Mouse (Mus musculus) right cerebral cortex, adult 2 months (tissue): Measurements from ENCODE around the gene Lclat1.

Source experiments
- DNase-seq, 2 experiments: peaks; one replicate each; pipeline ENCODE4 v3.0.0; 2021 to 2022; ENCODE audit warnings: low spot score in 2 of 2

Lclat1 gene

GRCm38 (mm10) chr17:73200380-73200779 lies 92.6 kb downstream of the Lclat1 start:
- DNase-seq, result no peak

- DNase-seq, result no peak
These were observed 96.0 kb downstream of the Lclat1 start for GRCm38 (mm10) chr17:73203642-73204332.

DNA sequence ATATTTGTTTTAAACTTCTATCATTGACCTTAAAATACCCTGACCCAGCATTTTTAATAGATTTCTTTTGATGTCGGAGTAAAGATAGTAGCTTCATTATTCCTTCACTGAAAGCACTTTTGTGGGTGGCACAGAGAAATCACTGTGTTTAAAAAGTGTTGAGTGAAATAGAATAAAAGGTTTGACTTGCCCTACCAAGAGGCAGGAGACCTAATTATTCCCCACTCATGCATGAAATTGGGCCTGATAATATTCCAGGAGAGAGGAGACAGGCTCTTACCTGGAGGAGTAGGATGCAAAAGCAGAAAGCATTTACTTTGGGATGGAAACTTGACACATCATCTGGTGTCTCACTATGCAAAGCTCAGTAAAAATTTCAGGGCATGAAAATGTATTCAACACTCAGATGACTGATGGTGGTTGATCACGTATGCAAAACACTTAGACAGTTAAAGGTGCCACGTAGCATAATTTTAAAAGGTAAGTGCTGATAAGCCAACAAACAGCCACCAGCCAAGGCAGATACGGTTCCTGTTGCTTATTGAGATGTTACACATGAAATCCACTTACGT lies 103.3 kb downstream of the Lclat1 start:
- DNase-seq, result no peak

- DNase-seq, result no peak
These were observed 105.0 kb downstream of the Lclat1 start for GRCm38 (mm10) chr17:73212754-73213153.

- DNase-seq, result no peak
These were observed 105.4 kb downstream of the Lclat1 start for GRCm38 (mm10) chr17:73213187-73213586.

GRCm38 (mm10) chr17:73213677-73214076 lies 105.9 kb downstream of the Lclat1 start:
- no peak for DNase-seq

- no peak for DNase-seq
These were observed 109.5 kb downstream of the Lclat1 start for GRCm38 (mm10) chr17:73217274-73217673.

DNA sequence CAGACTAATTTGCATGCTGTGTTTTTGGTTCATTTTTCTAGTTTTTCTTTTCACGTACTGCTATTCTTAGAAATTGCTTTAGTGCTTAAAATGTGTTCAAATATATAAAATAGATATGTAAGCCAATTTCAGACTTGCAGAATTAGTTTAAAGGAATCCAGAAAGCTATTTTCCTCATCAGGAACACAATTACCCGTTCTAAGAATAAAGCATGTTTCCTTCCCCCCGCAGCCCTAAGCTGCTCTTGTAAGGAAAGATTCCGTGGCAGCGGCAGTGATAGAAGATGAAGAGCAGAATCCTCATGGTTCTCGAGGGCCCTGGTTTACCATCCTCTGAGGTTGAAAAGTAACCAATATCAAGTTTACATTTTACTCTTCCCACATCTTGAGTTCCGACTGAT lies 113.0 kb downstream of the Lclat1 start:
- peak in 1 of 2 experiments; percentile 26 for DNase-seq

DNA sequence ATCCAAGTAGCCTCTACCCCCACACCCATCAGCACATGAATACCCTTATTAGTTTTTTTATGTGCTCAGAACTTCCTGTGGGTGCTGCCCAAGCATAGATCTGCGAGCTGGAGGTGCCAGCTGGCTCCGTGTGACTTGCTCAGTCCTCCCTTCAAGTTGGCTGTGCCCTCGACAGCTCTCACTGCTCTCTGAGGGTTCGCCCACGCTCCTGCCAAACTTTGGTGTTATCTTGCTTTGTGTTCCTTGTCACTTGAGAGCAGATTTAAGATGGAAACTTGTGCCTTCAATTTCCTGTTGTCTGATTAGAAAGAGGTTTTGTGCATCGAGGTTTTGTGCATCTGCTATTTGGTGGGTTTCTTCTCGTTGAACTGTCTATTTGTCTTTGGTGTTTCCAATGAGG lies 114.3 kb downstream of the Lclat1 start:
- DNase-seq, result no peak

- no peak for DNase-seq
These were observed 117.7 kb downstream of the Lclat1 start for GRCm38 (mm10) chr17:73225442-73225841.

GRCm38 (mm10) chr17:73225996-73226395 lies 118.2 kb downstream of the Lclat1 start:
- DNase-seq, result no peak

DNA sequence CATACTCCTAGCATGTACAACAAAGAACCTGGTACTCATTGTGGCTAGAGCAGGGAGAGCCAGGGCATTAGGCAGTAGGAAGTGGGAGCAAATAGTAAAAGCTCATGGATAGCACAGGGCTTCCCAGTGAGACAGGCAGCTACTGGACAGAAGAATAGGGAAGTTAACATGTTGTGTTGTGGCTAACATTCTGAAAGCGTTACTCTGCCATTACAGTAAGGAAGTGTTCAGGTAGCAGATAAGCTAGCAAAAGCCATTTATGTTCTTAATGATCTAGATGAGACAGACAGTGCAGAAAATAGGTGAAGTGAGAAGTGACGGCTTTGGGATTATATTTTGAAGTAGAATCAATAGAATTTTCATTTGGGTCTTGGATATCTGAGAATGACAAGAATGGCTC lies 118.8 kb downstream of the Lclat1 start:
- DNase-seq, result no peak

- no peak for DNase-seq
These were observed 119.6 kb downstream of the Lclat1 start for GRCm38 (mm10) chr17:73227361-73227760.

DNA sequence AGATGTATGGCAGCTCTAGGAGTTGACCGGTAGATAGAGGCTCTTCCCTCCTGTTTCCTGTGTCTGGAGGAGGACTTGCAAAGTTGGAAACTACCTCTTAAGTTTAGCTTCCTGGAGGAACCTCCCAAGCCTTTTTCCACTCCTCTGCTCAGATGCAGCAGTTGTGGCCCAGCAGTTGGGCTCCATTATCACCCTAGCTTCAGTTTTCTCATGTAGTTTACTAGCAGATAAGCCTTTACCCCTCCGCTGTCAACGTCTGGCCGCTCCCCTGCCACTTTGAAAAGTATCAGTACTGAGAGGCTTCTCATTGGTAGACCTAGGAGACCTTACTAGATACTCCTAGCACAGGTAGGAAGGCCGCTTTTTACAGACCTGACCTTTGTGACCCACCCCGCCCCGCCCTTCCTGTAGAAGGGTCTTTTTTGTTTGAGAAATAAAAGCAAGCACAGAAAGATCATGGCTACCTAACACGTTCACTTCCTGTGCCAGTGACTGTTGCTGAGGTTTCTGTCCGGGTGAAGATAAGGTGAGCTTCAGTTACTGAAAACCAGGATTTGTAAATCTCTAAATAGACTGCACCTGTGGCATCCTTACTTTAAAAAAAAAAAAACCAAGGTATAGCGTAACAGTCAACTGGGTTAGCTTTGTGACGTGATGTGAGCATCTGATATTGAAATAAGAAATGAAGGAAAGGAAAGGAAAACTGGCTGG lies 121.8 kb downstream of the Lclat1 start:
- no peak for DNase-seq

DNA sequence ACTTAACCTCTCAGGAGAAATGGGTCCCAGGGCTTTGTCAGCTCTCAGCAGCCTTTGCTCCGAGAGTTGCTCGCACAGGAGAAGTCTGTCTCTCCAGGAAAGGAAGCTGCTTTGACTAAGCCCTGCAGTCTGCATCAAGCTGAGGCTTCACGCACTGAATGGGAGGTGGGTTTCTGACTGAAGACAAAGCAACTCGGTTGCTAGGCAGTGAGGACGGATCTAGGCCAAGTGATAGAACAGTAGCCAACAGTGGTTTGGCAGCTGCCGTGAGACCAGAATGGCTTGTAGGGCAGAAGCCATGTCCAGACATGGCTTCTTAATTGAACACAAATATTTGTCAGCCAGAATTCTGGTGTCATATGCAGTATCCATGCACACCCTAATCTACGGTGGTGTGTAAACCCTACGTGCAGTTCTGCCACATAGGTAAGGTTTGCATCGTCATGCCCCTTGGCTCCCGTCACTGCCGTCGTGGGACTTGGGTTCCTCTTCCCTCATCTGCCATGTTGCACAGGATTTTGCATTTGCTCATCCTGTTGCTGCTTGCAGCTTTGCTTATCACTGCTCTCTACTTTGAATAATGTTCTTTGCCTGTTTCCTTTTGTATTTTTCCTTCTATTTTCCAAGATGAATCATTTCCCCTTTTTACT lies 122.7 kb downstream of the Lclat1 start:
- no peak for DNase-seq

GRCm38 (mm10) chr17:73231337-73231736 lies 123.6 kb downstream of the Lclat1 start:
- no peak for DNase-seq

GRCm38 (mm10) chr17:73232593-73232992 lies 124.8 kb downstream of the Lclat1 start:
- DNase-seq, result no peak

DNA sequence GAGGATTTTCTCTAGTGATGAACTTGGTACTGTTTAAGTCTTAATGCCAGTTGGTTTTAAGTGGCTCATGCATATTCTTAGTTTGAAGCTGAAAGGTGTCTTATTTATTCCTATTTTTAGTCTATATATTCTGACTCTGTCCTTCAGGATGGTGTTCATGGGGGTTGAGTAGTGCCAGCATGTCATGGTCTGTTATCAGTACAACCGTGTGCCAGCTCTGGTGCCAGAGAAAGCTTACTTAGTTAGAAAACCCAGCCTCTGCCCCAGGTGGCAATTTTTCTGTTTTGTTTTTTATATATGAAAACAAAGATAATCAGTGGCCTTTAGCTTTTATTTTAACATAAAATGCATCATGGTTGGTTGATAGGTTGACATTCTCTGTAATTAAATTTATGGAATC lies 126.2 kb downstream of the Lclat1 start:
- no peak for DNase-seq

- no peak for DNase-seq
These were observed 129.5 kb downstream of the Lclat1 start for GRCm38 (mm10) chr17:73237178-73237853.

DNA sequence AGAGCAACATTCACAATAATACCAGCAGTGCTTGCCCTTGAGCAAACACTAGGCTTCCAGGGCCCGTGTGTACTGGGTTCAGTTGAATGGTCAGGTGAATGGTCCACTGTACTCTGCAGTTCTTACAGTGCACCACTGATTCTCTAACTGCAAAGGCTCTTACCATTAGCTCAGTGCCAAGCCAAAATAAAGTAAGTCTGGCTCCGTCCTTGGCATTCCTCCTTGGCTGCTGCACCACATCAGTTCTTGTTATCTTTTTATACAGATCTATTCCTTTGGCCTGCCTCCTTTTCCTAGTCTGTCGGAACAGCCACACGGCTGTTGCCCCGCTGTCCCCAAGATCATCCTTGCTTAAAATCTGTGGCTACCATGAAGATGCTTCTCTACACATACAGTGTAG lies 130.7 kb downstream of the Lclat1 start:
- DNase-seq, result no peak

DNA sequence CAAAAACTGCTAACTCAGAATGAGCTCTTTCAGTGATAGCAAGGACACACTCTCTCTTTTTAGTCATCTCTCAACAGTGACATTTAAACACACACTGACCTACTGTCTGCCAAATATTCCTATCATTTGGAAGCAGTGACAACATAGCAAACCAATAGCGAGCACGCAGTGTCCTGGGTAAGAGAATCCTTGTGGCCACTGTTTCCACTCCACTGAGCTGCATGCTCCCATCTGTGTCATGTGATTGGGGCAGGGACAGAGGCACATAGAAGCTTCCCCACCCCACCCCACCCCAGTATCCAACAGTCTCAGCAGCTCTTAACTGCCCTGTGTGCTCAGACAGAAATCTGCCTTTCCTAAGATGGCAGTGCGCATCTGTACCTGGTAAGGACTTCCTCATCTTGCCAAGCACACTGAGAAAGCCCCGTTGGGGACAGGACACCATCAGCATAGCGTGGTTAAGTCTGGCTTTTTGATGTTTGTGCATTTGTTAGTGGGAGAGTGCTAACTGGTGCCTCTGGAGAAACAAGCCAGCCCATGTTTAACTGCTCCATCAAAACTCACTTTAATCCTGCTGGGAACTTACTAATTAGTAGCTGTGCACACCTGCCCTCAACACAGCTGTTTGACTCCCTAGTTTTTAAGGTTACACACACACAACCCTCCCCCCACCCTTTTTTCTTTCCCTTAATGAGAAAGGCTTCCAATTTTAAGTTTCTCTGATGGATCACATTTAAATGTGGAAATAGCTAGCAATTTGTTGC lies 133.5 kb downstream of the Lclat1 start:
- DNase-seq, result no peak
